Mouse (Mus musculus): ENCODE data around the gene Zgpat. TPM values are rescaled to one million over a fixed set of nuclear protein-coding genes. Genes with fewer than 3 reads are reported as not detected.
A peak's percentile ranks its signal among the peaks of the same experiment; 100 is the strongest.

The Zgpat gene
- polyA plus RNA-seq, 1 experiment: 20.7 TPM

DNA sequence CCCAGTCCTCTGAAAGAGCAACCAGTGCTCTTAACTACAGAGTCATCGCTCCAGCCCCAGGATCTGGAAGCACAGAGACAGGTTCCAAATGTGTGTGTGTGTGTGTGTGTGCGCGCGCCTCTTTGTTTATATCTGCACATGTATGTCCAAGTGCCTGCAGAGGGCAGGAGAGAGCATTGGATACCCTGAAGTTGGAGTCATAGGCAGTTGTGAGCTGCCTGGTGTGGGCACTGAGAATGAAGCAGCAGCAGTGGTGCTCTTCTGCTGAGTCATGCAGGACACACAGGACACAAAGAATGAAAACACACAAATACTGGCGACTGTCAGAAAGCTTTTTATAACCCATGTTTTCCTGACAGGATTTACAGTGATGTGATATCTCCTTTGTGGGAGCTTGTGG, 5.3 kb downstream of the Zgpat start:
- 96% methylated on average over 5 of the region's 5 CpGs for WGBS
- TF ChIP-seq POLR2A (IDR thresholded peaks at IDR 0.05; ENCODE audit: low read depth, low read length) (no peak), CTCF (IDR thresholded peaks at IDR 0.05; ENCODE audit: extremely low read depth, insufficient read length, insufficient replicate concordance, low read depth, low read length) (no peak)
- no peak overlapping the region for H3K4me3 ChIP-seq (ENCODE audit: low read depth, low read length)
- H3K4me1 ChIP-seq (ENCODE audit: control insufficient read depth, insufficient read depth, insufficient read length, low read length): 0 out of 2 replicates have a peak, but pooled peaks cover 8% of the 10 kb centered on the region
- H3K27me3 ChIP-seq (ENCODE audit: control insufficient read depth, insufficient read depth, low read length): no peaks in the 10 kb centered on the region
- H3K36me3 ChIP-seq (ENCODE audit: control insufficient read depth, insufficient read depth, low read length): peaks cover 13% of the 10 kb centered on the region
- no peak overlapping the region for H3K27ac ChIP-seq (ENCODE audit: insufficient read depth, low read depth, low read length)

DNA sequence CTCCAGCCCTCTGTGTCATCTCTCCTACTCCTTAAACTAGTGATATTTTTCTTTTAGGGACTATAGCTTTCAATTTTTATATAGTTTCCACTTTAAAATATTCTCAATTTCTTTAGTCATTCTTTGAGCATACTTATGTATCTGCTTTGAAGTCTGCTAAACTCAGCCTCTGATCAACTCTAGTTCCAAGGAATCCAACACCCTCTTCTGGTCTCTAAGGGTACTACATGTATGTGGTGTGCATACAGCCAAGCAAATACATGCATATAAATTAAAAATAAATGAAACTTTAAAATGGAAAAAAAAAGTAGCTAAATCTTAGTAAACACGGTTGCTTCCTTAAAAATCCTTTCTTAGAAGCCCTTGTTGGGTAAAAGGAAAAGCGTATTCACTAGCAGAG, 11.1 kb downstream of the Zgpat start:
- Histone ChIP-seq H3K36me3 (ENCODE audit: control insufficient read depth, insufficient read depth, low read length) (peaks cover 32% of the 10 kb centered on the region), H3K4me3 (ENCODE audit: low read depth, low read length) (no peak overlapping the region), H3K4me1 (ENCODE audit: control insufficient read depth, insufficient read depth, insufficient read length, low read length) (peaks cover 2% of the 10 kb centered on the region; the same call in 1 of the 2 replicates), H3K27ac (ENCODE audit: insufficient read depth, low read depth, low read length) (no peak overlapping the region), H3K27me3 (ENCODE audit: control insufficient read depth, insufficient read depth, low read length) (no peaks in the 10 kb centered on the region)
- TF ChIP-seq CTCF (IDR thresholded peaks at IDR 0.05; ENCODE audit: extremely low read depth, insufficient read length, insufficient replicate concordance, low read depth, low read length) (no peak), POLR2A (IDR thresholded peaks at IDR 0.05; ENCODE audit: low read depth, low read length) (no peak)
- 93% methylated on average over 2 of the region's 2 CpGs for WGBS

DNA sequence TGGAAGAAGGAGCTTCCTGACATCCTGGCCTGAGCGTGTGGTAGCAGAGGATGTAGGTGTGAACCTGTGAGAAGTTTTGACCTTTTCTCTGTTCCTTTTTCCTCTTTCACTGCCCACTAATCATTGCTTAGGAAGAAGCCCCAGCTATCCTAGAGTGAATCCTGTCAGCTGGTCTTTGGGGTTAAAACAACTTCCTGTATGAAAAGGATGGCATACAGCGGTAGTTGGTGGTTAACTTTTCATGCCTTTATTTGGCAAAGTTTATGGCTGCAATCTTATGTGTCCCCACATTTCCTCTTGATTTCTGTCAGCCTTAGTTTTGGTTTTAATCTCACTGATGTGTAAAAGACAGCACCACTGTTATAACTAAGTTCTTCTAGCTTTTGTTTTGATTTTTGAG, 12.5 kb downstream of the Zgpat start:
- H3K4me3 ChIP-seq (ENCODE audit: low read depth, low read length): no peak overlapping the region
- 0 out of 2 replicates have a peak overlapping the region, but pooled peaks have one; percentile 7 for H3K27ac ChIP-seq (ENCODE audit: insufficient read depth, low read depth, low read length)
- H3K36me3 ChIP-seq (ENCODE audit: control insufficient read depth, insufficient read depth, low read length): peaks cover 39% of the 10 kb centered on the region
- no peak for TF ChIP-seq POLR2A (IDR thresholded peaks at IDR 0.05; ENCODE audit: low read depth, low read length)
- TF ChIP-seq CTCF (IDR thresholded peaks at IDR 0.05; ENCODE audit: extremely low read depth, insufficient read length, insufficient replicate concordance, low read depth, low read length): no peak
- peaks cover 2% of the 10 kb centered on the region; the same call in 1 of the 2 replicates for H3K4me1 ChIP-seq (ENCODE audit: control insufficient read depth, insufficient read depth, insufficient read length, low read length)
- 53% methylated on average over 2 of the region's 2 CpGs for WGBS
- no peaks in the 10 kb centered on the region for H3K27me3 ChIP-seq (ENCODE audit: control insufficient read depth, insufficient read depth, low read length)

DNA sequence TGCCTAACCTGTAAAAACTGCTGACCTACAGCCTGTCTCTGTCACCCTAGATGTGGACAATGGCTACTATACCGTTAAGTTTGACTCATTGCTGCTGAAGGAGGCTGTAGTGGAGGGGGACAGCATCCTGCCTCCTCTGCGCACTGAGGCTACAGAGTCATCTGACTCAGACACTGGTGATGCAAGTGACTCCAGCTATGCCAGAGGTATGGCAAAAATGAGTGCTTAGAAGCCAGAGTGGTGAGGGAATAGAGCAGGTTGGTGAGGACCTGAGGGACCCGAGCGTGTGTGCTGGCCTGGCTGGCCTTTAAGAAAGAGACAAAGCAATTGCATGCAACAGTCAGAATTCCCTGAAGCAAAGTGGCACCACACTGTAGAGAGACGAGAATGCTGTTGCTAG, 14.0 kb downstream of the Zgpat start:
- Histone ChIP-seq H3K4me1 (ENCODE audit: control insufficient read depth, insufficient read depth, insufficient read length, low read length) (peaks cover 2% of the 10 kb centered on the region; the same call in 1 of the 2 replicates), H3K4me3 (ENCODE audit: low read depth, low read length) (no peak overlapping the region), H3K36me3 (ENCODE audit: control insufficient read depth, insufficient read depth, low read length) (peaks cover 48% of the 10 kb centered on the region), H3K27me3 (ENCODE audit: control insufficient read depth, insufficient read depth, low read length) (no peaks in the 10 kb centered on the region), H3K27ac (ENCODE audit: insufficient read depth, low read depth, low read length) (no peak overlapping the region)
- WGBS: 88% methylated on average over 5 of the region's 5 CpGs
- TF ChIP-seq CTCF (IDR thresholded peaks at IDR 0.05; ENCODE audit: extremely low read depth, insufficient read length, insufficient replicate concordance, low read depth, low read length): no peak
- no peak for TF ChIP-seq POLR2A (IDR thresholded peaks at IDR 0.05; ENCODE audit: low read depth, low read length)

DNA sequence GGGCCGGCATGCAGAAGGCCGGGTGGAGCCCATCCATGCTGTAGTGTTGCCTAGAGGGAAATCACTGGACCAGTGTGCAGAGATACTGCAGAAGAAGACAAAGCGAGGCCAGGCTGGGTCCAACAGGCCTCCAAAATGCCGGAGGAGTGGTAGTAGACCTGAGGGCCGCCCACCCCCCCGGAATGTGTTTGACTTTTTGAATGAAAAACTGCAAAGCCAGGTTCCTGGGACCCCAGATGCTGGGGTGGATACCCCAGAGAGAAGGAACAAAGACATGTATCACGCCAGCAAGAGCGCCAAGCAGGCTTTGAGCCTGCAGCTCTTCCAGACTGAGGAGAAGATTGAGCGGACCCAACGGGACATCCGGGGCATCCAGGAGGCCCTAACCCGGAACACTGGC, 15.1 kb downstream of the Zgpat start, which contains the start of gene Lime1:
Gene Lime1, plus strand, starts transcription at position 301 of the 400 bp plus-strand sequence.
- Histone ChIP-seq H3K27ac (ENCODE audit: insufficient read depth, low read depth, low read length) (0 out of 2 replicates have a peak within 1 kb of the TSS, but pooled peaks have one; percentile 1), H3K4me3 (ENCODE audit: low read depth, low read length) (no peak within 1 kb of the TSS), H3K27me3 (ENCODE audit: control insufficient read depth, insufficient read depth, low read length) (no peaks in the 10 kb centered on the region), H3K4me1 (ENCODE audit: control insufficient read depth, insufficient read depth, insufficient read length, low read length) (peaks cover 2% of the 10 kb centered on the region; the same call in 1 of the 2 replicates), H3K36me3 (ENCODE audit: control insufficient read depth, insufficient read depth, low read length) (peaks cover 56% of the 10 kb centered on the region)
- 96% methylated on average over 12 of the region's 12 CpGs for WGBS
- no peak for TF ChIP-seq CTCF (IDR thresholded peaks at IDR 0.05; ENCODE audit: extremely low read depth, insufficient read length, insufficient replicate concordance, low read depth, low read length)
- no peak for TF ChIP-seq POLR2A (IDR thresholded peaks at IDR 0.05; ENCODE audit: low read depth, low read length)

DNA sequence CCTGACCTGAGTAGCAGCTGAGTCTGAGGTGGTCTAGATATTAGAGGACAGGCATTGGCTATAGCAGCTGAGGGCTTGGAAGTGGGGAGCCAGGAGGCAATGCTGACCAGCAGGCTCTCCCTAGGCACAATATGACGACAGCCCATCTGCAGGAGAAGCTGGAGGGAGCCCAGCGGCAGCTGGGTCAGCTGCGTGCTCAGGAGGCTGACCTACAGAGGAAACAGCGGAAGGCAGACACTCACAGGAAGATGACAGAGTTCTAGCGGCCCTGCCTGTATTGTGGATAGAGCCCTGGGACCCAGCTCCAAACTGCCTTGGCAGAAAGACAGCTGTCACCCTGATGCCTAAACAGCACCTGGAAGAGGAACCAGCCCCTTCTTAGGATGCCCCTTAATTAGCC, 15.5 kb downstream of the Zgpat start:
- Histone ChIP-seq H3K36me3 (ENCODE audit: control insufficient read depth, insufficient read depth, low read length) (peaks cover 58% of the 10 kb centered on the region), H3K27ac (ENCODE audit: insufficient read depth, low read depth, low read length) (no peak overlapping the region), H3K4me1 (ENCODE audit: control insufficient read depth, insufficient read depth, insufficient read length, low read length) (peaks cover 2% of the 10 kb centered on the region; the same call in 1 of the 2 replicates), H3K4me3 (ENCODE audit: low read depth, low read length) (no peak overlapping the region), H3K27me3 (ENCODE audit: control insufficient read depth, insufficient read depth, low read length) (no peaks in the 10 kb centered on the region)
- 88% methylated on average over 5 of the region's 5 CpGs for WGBS
- TF ChIP-seq POLR2A (IDR thresholded peaks at IDR 0.05; ENCODE audit: low read depth, low read length): no peak
- TF ChIP-seq CTCF (IDR thresholded peaks at IDR 0.05; ENCODE audit: extremely low read depth, insufficient read length, insufficient replicate concordance, low read depth, low read length): no peak

DNA sequence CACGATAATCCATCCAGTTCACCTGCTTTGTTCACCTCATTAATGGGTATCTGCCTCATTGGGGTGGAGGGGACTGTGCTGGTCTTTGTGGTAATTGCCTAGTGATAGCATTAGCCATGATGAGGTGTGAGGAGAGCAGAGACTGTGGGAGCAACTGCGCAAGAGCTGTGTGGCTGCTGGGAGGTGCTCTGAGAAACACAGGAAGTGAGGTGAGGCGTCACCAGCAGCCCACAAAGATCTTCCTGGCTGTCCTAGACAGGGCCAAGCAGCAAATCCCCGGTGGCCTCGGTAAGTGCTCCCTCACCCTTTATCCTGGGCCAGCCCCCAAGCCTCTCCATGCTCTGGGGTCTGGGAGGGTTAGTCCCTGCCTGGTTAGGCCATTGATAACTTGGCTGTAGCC, 16.4 kb downstream of the Zgpat start:
- WGBS: 84% methylated on average over 5 of the region's 5 CpGs
- no peak overlapping the region for H3K27ac ChIP-seq (ENCODE audit: insufficient read depth, low read depth, low read length)
- no peaks in the 10 kb centered on the region for H3K27me3 ChIP-seq (ENCODE audit: control insufficient read depth, insufficient read depth, low read length)
- no peak for TF ChIP-seq POLR2A (IDR thresholded peaks at IDR 0.05; ENCODE audit: low read depth, low read length)
- TF ChIP-seq CTCF (IDR thresholded peaks at IDR 0.05; ENCODE audit: extremely low read depth, insufficient read length, insufficient replicate concordance, low read depth, low read length): no peak
- H3K36me3 ChIP-seq (ENCODE audit: control insufficient read depth, insufficient read depth, low read length): peaks cover 64% of the 10 kb centered on the region
- H3K4me3 ChIP-seq (ENCODE audit: low read depth, low read length): peak overlapping the region; percentile 35
- peaks cover 2% of the 10 kb centered on the region; the same call in 1 of the 2 replicates for H3K4me1 ChIP-seq (ENCODE audit: control insufficient read depth, insufficient read depth, insufficient read length, low read length)

All from small intestine, adult 2 months (tissue).